Mouse (Mus musculus) thymus, postnatal 14 days (tissue): ENCODE results near the gene Aff1.

Experiments
- DNase-seq: peaks from one replicate; pipeline ENCODE4 v3.0.0; 2021

The Aff1 gene

GRCm38 (mm10) chr5:103813997-103814542 is 121.9 kb downstream of the Aff1 start:
- DNase-seq = no peak

GRCm38 (mm10) chr5:103814551-103815248 is 122.5 kb downstream of the Aff1 start:
- DNase-seq = no peak

GRCm38 (mm10) chr5:103815249-103815617 is 123.1 kb downstream of the Aff1 start:
- no peak for DNase-seq

- DNase-seq = no peak
Observed at GRCm38 (mm10) chr5:103816718-103817117, 124.5 kb downstream of the Aff1 start.

GRCm38 (mm10) chr5:103817754-103818153 is 125.6 kb downstream of the Aff1 start:
- peak; percentile 77 for DNase-seq

GRCm38 (mm10) chr5:103818602-103819001 is 126.4 kb downstream of the Aff1 start:
- DNase-seq = no peak

- no peak for DNase-seq
Observed at GRCm38 (mm10) chr5:103819674-103820073, 127.5 kb downstream of the Aff1 start.

GRCm38 (mm10) chr5:103821062-103821461 is 128.9 kb downstream of the Aff1 start:
- no peak for DNase-seq

GRCm38 (mm10) chr5:103821500-103822298 is 129.5 kb downstream of the Aff1 start:
- peak; percentile 71 for DNase-seq

- no peak for DNase-seq
Observed at GRCm38 (mm10) chr5:103822949-103823348, 130.8 kb downstream of the Aff1 start.

- DNase-seq = no peak
Observed at GRCm38 (mm10) chr5:103828304-103828703, 136.1 kb downstream of the Aff1 start.

- DNase-seq = no peak
Observed at GRCm38 (mm10) chr5:103828729-103829128, 136.6 kb downstream of the Aff1 start.

- no peak for DNase-seq
Observed at GRCm38 (mm10) chr5:103829158-103829557, 137.0 kb downstream of the Aff1 start.

- no peak for DNase-seq
Observed at GRCm38 (mm10) chr5:103830886-103831285, 138.7 kb downstream of the Aff1 start.

- DNase-seq = no peak
Observed at GRCm38 (mm10) chr5:103835471-103836147, 143.4 kb downstream of the Aff1 start.

GRCm38 (mm10) chr5:103836148-103836784 is 144.1 kb downstream of the Aff1 start:
- no peak for DNase-seq

- DNase-seq = no peak
Observed at GRCm38 (mm10) chr5:103838550-103839264, 146.5 kb downstream of the Aff1 start.

GRCm38 (mm10) chr5:103839265-103839626 is 147.1 kb downstream of the Aff1 start:
- no peak for DNase-seq

GRCm38 (mm10) chr5:103843938-103844337 is 151.8 kb downstream of the Aff1 start:
- peak; percentile 68 for DNase-seq

GRCm38 (mm10) chr5:103845418-103846153 is 153.4 kb downstream of the Aff1 start:
- no peak for DNase-seq

- DNase-seq = no peak
Observed at GRCm38 (mm10) chr5:103846154-103846551, 154.0 kb downstream of the Aff1 start.

- no peak for DNase-seq
Observed at GRCm38 (mm10) chr5:103846609-103847008, 154.4 kb downstream of the Aff1 start.
